Mouse (Mus musculus): ENCODE data around the gene Psmb9. TPM values are rescaled to one million over a fixed set of nuclear protein-coding genes. Genes with fewer than 3 reads are reported as not detected.
"Not testable (repeated sequence)": the region's sequence is repeated elsewhere in the genome, so short reads cannot be mapped to it uniquely, and the experiment has no call there.

The Psmb9 gene
- polyA plus RNA-seq, 1 experiment from 2014 or later = 4.0 TPM

GRCm38 (mm10) chr17:34219801-34220200, 32.2 kb upstream of the Psmb9 start:
- not testable (repeated sequence) for H3K9me3 ChIP-seq (ENCODE audit: control insufficient read depth, low read length); H3K4me2 ChIP-seq; ATAC-seq (replicated peaks; ENCODE audit: low FRiP score); H3K36me3 ChIP-seq (ENCODE audit: control insufficient read depth, insufficient read depth, low read length); H3K4me1 ChIP-seq (replicated peaks; ENCODE audit: control insufficient read depth, insufficient read depth, low read length); H3K27me3 ChIP-seq (replicated peaks; ENCODE audit: control insufficient read depth, insufficient read depth, low read length); H3K4me3 ChIP-seq (ENCODE audit: low read depth, low read length); DNase-seq (ENCODE audit: low spot score); H3K27ac ChIP-seq (ENCODE audit: low read depth, low read length); H3K9ac ChIP-seq (ENCODE audit: low read depth, low read length)
- 91% methylated on average over 3 of the region's 7 CpGs for WGBS

GRCm38 (mm10) chr17:34219096-34219495, 31.5 kb upstream of the Psmb9 start:
- not testable (repeated sequence) for H3K27ac ChIP-seq (ENCODE audit: low read depth, low read length); H3K4me3 ChIP-seq (ENCODE audit: low read depth, low read length); DNase-seq (ENCODE audit: low spot score); ATAC-seq (replicated peaks; ENCODE audit: low FRiP score); H3K36me3 ChIP-seq (ENCODE audit: control insufficient read depth, insufficient read depth, low read length); H3K27me3 ChIP-seq (replicated peaks; ENCODE audit: control insufficient read depth, insufficient read depth, low read length); H3K9ac ChIP-seq (ENCODE audit: low read depth, low read length); H3K9me3 ChIP-seq (ENCODE audit: control insufficient read depth, low read length); H3K4me2 ChIP-seq; H3K4me1 ChIP-seq (replicated peaks; ENCODE audit: control insufficient read depth, insufficient read depth, low read length)
- WGBS = 85% methylated on average over 8 of the region's 11 CpGs

GRCm38 (mm10) chr17:34218675-34219074, 31.1 kb upstream of the Psmb9 start:
- Histone ChIP-seq H3K4me2 (no peak overlapping the region), H3K9me3 (ENCODE audit: control insufficient read depth, low read length) (no peaks in the 10 kb centered on the region), H3K4me3 (ENCODE audit: low read depth, low read length) (no peak overlapping the region), H3K4me1 (replicated peaks; ENCODE audit: control insufficient read depth, insufficient read depth, low read length) (no peaks in the 10 kb centered on the region), H3K27ac (ENCODE audit: low read depth, low read length) (no peak overlapping the region), H3K9ac (ENCODE audit: low read depth, low read length) (no peak overlapping the region), H3K27me3 (replicated peaks; ENCODE audit: control insufficient read depth, insufficient read depth, low read length) (peaks cover 9% of the 10 kb centered on the region), H3K36me3 (ENCODE audit: control insufficient read depth, insufficient read depth, low read length) (no peaks in the 10 kb centered on the region)
- DNase-seq (ENCODE audit: low spot score) (no peak), ATAC-seq (replicated peaks; ENCODE audit: low FRiP score) (no peak)
- 90% methylated on average over 11 of the region's 11 CpGs for whole genome bisulfite sequencing

GRCm38 (mm10) chr17:34217986-34218385, 30.4 kb upstream of the Psmb9 start:
- H3K4me3 ChIP-seq (ENCODE audit: low read depth, low read length) = no peak overlapping the region
- H3K4me1 ChIP-seq (replicated peaks; ENCODE audit: control insufficient read depth, insufficient read depth, low read length) = no peaks in the 10 kb centered on the region
- DNase-seq (ENCODE audit: low spot score) = no peak
- no peaks in the 10 kb centered on the region for H3K9me3 ChIP-seq (ENCODE audit: control insufficient read depth, low read length)
- no peak overlapping the region for H3K27ac ChIP-seq (ENCODE audit: low read depth, low read length)
- H3K27me3 ChIP-seq (replicated peaks; ENCODE audit: control insufficient read depth, insufficient read depth, low read length) = peaks cover 14% of the 10 kb centered on the region
- ATAC-seq (replicated peaks; ENCODE audit: low FRiP score) = no peak
- WGBS = 87% methylated on average over 5 of the region's 5 CpGs
- no peak overlapping the region for H3K4me2 ChIP-seq
- H3K36me3 ChIP-seq (ENCODE audit: control insufficient read depth, insufficient read depth, low read length) = no peaks in the 10 kb centered on the region
- no peak overlapping the region for H3K9ac ChIP-seq (ENCODE audit: low read depth, low read length)

GRCm38 (mm10) chr17:34217216-34217928, 29.8 kb upstream of the Psmb9 start:
- Histone ChIP-seq H3K27me3 (replicated peaks; ENCODE audit: control insufficient read depth, insufficient read depth, low read length) (peaks cover 20% of the 10 kb centered on the region), H3K9ac (ENCODE audit: low read depth, low read length) (no peak overlapping the region), H3K36me3 (ENCODE audit: control insufficient read depth, insufficient read depth, low read length) (no peaks in the 10 kb centered on the region), H3K4me2 (no peak overlapping the region), H3K9me3 (ENCODE audit: control insufficient read depth, low read length) (no peaks in the 10 kb centered on the region), H3K4me3 (ENCODE audit: low read depth, low read length) (no peak overlapping the region), H3K27ac (ENCODE audit: low read depth, low read length) (no peak overlapping the region), H3K4me1 (replicated peaks; ENCODE audit: control insufficient read depth, insufficient read depth, low read length) (no peaks in the 10 kb centered on the region)
- 83% methylated on average over 8 of the region's 8 CpGs for WGBS
- DNase-seq (ENCODE audit: low spot score) (no peak), ATAC-seq (replicated peaks; ENCODE audit: low FRiP score) (no peak)

GRCm38 (mm10) chr17:34215176-34215575, 27.6 kb upstream of the Psmb9 start:
- 84% methylated on average over 12 of the region's 12 CpGs for WGBS
- Histone ChIP-seq H3K27me3 (replicated peaks; ENCODE audit: control insufficient read depth, insufficient read depth, low read length) (peaks cover 34% of the 10 kb centered on the region), H3K27ac (ENCODE audit: low read depth, low read length) (no peak overlapping the region), H3K36me3 (ENCODE audit: control insufficient read depth, insufficient read depth, low read length) (no peaks in the 10 kb centered on the region), H3K9ac (ENCODE audit: low read depth, low read length) (no peak overlapping the region), H3K4me3 (ENCODE audit: low read depth, low read length) (no peak overlapping the region), H3K4me1 (replicated peaks; ENCODE audit: control insufficient read depth, insufficient read depth, low read length) (peaks cover 12% of the 10 kb centered on the region), H3K9me3 (ENCODE audit: control insufficient read depth, low read length) (no peaks in the 10 kb centered on the region), H3K4me2 (no peak overlapping the region)
- DNase-seq (ENCODE audit: low spot score) (no peak), ATAC-seq (replicated peaks; ENCODE audit: low FRiP score) (no peak)

- Histone ChIP-seq H3K4me1 (replicated peaks; ENCODE audit: control insufficient read depth, insufficient read depth, low read length) (peaks cover 12% of the 10 kb centered on the region), H3K27ac (ENCODE audit: low read depth, low read length) (no peak overlapping the region), H3K4me3 (ENCODE audit: low read depth, low read length) (no peak overlapping the region), H3K9ac (ENCODE audit: low read depth, low read length) (no peak overlapping the region), H3K27me3 (replicated peaks; ENCODE audit: control insufficient read depth, insufficient read depth, low read length) (peaks cover 34% of the 10 kb centered on the region), H3K36me3 (ENCODE audit: control insufficient read depth, insufficient read depth, low read length) (no peaks in the 10 kb centered on the region), H3K4me2 (no peak overlapping the region), H3K9me3 (ENCODE audit: control insufficient read depth, low read length) (no peaks in the 10 kb centered on the region)
- DNase-seq (ENCODE audit: low spot score) (no peak), ATAC-seq (replicated peaks; ENCODE audit: low FRiP score) (no peak)
- WGBS = 58% methylated on average over 21 of the region's 21 CpGs
These were observed 26.4 kb upstream of the Psmb9 start for GRCm38 (mm10) chr17:34213936-34214335.

- Histone ChIP-seq H3K9ac (ENCODE audit: low read depth, low read length) (no peak overlapping the region), H3K36me3 (ENCODE audit: control insufficient read depth, insufficient read depth, low read length) (no peaks in the 10 kb centered on the region), H3K4me1 (replicated peaks; ENCODE audit: control insufficient read depth, insufficient read depth, low read length) (peaks cover 12% of the 10 kb centered on the region), H3K9me3 (ENCODE audit: control insufficient read depth, low read length) (no peaks in the 10 kb centered on the region), H3K4me3 (ENCODE audit: low read depth, low read length) (no peak overlapping the region), H3K4me2 (no peak overlapping the region), H3K27me3 (replicated peaks; ENCODE audit: control insufficient read depth, insufficient read depth, low read length) (peaks cover 34% of the 10 kb centered on the region), H3K27ac (ENCODE audit: low read depth, low read length) (no peak overlapping the region)
- ATAC-seq (replicated peaks; ENCODE audit: low FRiP score) (no peak), DNase-seq (ENCODE audit: low spot score) (no peak)
- 32% methylated on average over 23 of the region's 23 CpGs for WGBS
These were observed 24.3 kb upstream of the Psmb9 start for GRCm38 (mm10) chr17:34211746-34212365.

GRCm38 (mm10) chr17:34210599-34210998, 23.0 kb upstream of the Psmb9 start:
- no peak overlapping the region for H3K9ac ChIP-seq (ENCODE audit: low read depth, low read length)
- H3K9me3 ChIP-seq (ENCODE audit: control insufficient read depth, low read length) = no peaks in the 10 kb centered on the region
- peak overlapping the region; percentile 7; the same call in 1 of the 2 replicates for H3K4me2 ChIP-seq
- H3K4me3 ChIP-seq (ENCODE audit: low read depth, low read length) = no peak overlapping the region
- WGBS = 30% methylated on average over 3 of the region's 3 CpGs
- peak overlapping the region; percentile 35; the same call in 1 of the 2 replicates for H3K27ac ChIP-seq (ENCODE audit: low read depth, low read length)
- peaks cover 34% of the 10 kb centered on the region for H3K27me3 ChIP-seq (replicated peaks; ENCODE audit: control insufficient read depth, insufficient read depth, low read length)
- DNase-seq (ENCODE audit: low spot score) (no peak), ATAC-seq (replicated peaks; ENCODE audit: low FRiP score) (peak; percentile 73)
- H3K4me1 ChIP-seq (replicated peaks; ENCODE audit: control insufficient read depth, insufficient read depth, low read length) = peaks cover 12% of the 10 kb centered on the region
- no peaks in the 10 kb centered on the region for H3K36me3 ChIP-seq (ENCODE audit: control insufficient read depth, insufficient read depth, low read length)

All from liver, embryonic 11.5 days (tissue).